Mouse (Mus musculus) 416B (cell line): ENCODE results near the gene Gcgr.
"Not testable (repeated sequence)": the region's sequence is repeated elsewhere in the genome, so short reads cannot be mapped to it uniquely, and the experiment has no call there.

Source experiments
- DNase-seq: peaks from one replicate; pipeline ENCODE4 v3.0.0; 2011; ENCODE audit warnings: low read depth

Gene Gcgr

GRCm38 (mm10) chr11:120506899-120507298 lies 23.6 kb upstream of the Gcgr start:
- peak; percentile 69 for DNase-seq

GRCm38 (mm10) chr11:120507611-120508289 lies 22.7 kb upstream of the Gcgr start:
- DNase-seq: no peak

DNA sequence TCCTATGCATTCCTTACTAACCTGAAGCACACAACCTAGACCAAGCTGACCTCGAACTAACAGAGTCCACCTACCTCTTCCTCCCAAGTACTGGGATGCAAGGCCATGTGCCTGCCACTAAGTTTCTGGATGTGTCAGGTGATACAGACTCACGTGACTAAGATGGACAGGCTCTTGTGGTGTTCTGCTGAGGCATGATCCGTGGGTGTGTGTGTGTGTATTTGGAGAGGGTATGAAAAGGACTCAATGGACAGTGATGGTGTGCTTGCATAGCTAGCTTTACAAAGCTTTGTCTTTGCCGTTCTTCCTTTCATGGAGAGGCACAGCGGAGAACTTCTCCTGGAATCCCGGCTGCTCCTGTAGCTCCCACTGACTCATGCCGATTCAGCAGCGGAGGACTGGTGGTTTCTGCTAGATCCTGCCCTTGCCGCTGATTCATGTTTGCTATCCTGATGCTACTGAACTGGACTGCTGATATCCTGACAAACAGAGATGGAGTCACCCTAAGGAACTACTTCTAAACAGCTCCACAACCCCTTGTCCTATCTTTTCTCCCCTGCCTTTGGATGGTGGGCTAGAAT lies 22.1 kb upstream of the Gcgr start:
- DNase-seq: peak; percentile 42

DNA sequence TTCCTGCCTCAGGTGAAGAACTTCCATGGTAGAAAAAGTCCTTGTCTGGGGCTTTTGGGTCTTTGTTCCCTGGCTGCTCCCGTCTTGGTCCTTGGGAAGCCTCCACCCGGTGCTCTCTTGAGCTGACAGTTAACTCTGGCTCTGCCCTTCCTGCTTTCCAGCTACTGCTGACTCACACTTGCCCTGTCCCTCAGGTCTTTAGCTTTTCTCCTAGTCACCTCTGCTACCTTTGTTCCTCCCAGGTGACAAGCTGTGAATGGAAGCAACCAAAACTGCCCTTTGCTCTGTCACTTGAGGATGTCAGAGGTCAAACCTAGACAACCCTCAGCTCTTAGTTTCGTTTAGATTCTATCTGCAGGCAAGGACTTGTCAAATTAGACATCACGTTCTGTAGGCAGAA lies 20.6 kb upstream of the Gcgr start:
- DNase-seq: no peak

DNA sequence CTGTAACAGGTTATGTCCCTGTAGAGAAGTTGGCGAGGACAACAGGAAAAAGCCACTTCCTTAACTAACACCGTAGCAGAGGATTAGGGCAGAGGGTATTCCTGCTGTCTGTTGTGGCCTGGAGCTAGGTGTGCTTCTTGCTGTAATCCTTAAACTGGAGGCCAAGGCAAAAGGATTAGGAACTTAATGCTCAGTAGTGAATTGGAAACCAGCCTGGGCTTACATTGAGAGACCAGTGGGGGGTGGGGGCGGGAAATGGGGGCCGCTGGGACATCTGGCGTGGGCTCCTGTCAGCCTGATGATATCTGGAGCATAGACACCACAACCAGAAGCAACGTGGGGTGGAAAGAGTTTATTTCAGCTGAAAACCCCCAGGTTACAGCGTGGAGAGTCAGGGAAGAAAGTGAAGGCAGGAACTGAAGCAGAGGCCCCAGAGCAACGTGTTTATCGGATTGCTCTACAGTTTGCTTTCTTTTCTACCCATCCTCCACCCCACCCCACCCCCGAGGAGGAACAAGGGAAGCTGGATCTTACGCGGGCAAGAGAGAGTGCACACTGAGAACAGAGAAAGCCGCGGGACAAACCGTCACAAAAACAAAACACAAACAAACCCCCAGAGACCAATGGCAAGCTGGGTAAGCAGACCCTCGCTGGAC lies 20.0 kb upstream of the Gcgr start:
- peak; percentile 78 for DNase-seq

DNA sequence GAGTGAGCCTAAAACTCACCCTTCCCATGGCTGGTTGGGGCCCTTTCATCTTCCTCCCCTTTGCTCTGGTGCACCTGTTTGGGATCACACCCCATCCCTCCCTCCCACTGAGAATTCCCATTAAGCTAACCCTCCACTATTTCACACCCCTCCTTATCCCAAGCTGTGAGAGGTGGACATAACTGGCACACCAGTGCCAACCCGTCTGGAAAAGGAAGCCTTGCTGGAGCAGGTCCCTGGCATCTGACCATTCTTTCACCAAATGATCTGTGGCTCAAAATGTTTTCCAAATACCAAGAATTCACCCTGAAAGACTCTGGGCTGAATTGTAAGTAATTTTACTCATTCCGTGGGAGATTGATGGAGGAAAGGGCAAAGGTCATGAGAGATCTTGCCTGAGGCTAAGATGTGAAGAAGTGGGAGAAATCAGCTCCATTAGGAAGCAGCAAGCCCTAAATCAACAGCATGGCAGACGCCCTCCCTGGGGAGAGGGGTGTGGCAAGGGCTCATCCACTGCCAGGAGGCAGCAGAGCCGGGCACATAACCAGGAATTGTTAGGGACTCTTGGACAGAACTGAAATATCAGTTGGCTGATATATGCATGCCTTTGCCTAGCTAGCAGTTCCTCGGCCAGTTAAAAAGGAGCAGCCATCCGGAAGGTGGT lies 17.6 kb upstream of the Gcgr start:
- no peak for DNase-seq

GRCm38 (mm10) chr11:120514262-120514661 lies 16.2 kb upstream of the Gcgr start:
- not testable (repeated sequence) for DNase-seq

DNA sequence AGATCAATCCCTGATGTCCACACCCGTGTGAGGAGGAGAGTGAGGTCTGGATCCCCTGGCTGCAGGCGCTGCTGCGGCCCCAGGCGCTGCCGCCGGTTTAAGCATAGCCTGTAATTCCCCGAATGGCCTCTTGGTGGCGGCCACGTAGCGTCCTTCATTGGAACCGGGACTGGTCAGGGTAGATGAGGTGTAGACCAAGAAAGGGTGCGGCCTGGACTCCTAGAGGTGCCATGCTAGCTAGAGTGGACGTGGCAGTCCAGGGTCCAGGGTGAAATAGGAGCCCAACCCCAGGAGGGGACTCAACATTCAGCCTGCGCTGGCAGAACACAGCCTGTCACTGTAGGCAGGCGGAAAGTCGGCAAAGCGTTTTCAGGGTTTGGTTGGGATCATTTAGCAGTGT lies 14.9 kb upstream of the Gcgr start:
- peak; percentile 84 for DNase-seq

DNA sequence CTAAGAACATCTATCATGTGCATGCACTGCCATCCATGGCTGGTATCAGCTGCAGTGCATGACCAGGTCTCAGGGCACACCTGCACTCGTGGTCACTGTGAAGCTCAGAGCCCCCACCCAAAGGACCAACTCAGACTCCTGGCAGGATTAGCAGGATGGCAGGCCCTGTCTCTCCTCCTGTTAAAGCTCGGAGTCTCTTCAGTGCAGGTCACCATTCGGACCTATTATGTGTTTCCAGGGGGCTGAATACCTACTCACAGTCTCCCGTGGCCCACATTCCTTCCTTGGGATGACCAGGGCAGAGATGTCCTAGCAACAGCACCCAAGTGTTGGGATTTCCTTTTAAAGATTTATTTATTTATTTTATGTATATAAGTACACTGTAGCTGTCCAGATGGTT lies 13.4 kb upstream of the Gcgr start:
- DNase-seq: no peak

DNA sequence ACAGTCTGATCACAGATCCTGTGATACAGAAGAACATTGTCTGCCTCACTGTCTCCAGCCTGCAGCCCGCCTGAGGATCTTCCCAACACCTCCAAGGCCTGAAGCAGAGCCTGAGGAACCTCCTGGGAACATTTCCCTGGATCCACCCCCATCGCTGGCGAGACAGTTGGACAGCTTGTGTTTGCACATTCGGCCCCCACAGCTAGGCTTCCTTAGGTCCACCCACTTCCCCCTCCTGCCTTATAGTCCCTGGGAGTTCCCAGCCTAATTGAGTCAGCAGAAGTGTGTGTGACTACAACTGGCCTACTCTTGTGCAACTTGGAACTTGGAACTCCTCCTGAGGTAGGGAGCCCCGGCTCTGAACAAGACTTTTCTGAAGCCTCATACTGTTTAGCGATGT lies 12.5 kb upstream of the Gcgr start:
- DNase-seq: peak; percentile 88

DNA sequence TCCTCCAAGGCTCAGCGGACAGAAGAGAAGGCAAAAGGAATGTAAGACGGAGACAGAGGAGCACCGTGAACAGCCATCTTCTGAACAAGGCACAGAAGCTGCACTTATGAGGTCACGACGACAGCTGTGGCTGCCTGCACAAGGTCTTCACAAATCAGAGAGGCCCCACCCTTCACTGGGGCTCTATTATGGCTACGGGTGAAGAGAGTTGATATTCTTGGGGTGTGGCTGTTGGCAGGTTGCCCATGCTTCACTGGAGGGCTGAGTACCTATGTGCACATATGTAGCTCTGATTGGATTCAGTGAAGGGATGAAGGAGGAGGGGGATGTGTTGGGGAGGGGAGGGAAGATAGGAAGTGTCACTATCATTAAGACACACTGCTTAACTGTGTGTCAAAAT lies 11.9 kb upstream of the Gcgr start:
- peak; percentile 42 for DNase-seq

- peak; percentile 90 for DNase-seq
These were observed 10.8 kb upstream of the Gcgr start for GRCm38 (mm10) chr11:120519738-120520137.

DNA sequence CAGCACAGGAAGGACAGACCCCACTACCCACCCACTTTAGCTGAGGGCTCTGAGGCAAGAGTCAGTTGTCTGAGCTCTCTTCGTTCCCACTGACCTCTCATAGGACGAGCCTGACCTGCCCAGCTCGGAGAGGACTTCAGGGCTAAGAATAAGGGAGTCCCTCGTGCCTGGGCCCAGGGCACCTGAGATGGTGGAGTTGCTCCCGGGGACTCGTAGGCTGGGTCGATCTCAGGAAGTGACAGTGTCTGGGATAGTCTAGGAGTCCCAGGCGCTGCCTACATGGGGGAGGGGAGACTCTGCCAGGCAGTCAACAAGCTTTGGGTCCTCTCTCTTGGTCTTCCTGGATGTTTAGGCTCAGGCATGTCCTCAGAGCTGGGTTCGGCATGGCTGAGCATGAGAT lies 10.0 kb upstream of the Gcgr start:
- DNase-seq: no peak

- DNase-seq: no peak
These were observed 9.4 kb upstream of the Gcgr start for GRCm38 (mm10) chr11:120520967-120521540.

- DNase-seq: no peak
These were observed 7.9 kb upstream of the Gcgr start for GRCm38 (mm10) chr11:120522581-120522980.

DNA sequence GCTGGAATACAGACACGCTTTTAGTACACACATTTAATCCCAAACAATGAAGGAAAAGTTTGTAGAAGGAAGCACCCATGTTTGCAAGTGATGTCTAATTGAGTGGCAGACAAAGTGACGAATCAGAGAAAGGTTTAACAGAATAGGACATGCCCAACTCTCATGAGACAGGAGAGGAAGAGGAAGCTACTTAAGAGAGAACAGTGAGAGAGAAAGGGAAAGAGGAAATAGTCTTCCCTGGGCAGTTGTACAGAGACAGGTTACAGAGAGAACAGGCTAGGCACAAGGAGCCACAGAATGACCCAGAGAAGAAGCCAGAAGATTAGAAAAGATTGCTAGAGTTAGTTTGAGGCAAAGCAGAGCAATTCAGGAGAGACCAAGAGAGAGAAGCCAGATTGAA lies 4.5 kb upstream of the Gcgr start:
- peak; percentile 68 for DNase-seq

DNA sequence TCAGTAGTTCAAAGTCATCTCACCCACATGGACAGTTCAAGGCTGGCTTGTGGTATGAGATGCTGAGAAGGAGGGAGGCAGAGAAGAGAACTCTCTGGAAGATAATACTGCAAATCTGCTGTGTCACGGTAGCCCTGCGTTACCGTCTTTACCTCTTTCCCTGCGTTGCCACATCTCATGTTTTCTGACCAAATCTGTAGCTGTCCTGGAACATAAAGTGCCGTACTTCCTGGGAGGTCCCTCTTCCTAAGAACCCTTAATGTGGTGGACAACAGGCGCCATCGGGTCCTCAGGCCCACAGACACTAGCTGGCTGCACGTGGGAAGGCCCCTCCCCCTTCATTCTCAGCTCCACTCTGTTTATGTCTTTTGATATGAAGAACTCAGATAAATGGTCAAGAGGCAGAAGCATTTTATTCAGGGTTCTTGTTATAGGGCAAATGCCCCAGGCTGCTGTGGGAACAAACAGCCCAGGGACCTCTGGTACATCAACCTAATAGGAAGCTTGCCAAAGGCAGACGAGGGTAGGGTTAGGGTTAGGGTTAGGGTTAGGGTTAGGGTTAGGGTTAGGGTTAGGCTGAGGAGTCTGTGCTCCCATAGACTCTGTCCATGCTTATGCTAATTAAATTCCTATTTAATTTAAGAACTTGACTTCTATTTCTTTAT lies 2.7 kb upstream of the Gcgr start:
- DNase-seq: peak; percentile 31

DNA sequence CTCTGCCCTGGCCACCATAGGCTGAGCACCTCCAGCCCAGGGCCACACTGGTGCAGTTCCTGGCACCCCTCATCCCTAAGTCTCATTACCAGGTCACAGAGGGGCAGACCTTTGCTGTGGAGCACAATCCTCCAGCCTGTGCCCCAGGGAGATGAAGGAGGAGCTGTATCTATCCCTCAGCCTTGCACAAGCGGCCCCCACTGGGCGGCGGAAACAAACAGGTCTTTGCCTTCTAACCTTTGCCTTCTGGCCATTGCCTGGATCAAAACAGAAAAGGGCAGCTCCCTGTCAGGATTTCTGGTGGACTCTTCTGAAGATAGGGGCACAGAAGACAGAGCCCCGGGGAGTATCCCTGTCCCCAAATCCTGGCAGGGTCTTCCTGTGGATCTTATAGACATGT lies 1.6 kb upstream of the Gcgr start:
- DNase-seq: no peak

GRCm38 (mm10) chr11:120531646-120532045 lies 1.1 kb downstream of the Gcgr start:
- DNase-seq: no peak

GRCm38 (mm10) chr11:120534093-120534492 lies 3.6 kb downstream of the Gcgr start:
- no peak for DNase-seq

DNA sequence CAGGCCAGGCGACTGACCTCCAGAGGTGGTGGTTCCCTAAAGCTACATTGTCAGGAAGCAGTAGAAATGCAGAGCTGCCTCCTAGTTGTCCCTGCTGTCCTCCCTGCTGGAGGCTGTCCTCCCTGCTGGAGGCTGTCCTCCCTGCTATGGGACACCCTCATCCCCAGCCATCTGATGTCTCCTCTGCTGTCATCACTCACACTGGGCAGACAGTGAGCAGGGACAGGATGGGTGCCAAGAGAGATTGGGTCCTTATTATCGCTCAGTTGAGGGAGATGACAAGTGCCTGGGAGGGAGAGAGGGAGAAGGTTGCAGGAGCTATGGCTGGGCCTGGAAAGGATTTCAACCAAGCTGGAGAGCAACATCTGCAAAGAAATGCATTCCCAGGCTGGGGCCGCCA lies 4.6 kb downstream of the Gcgr start:
- DNase-seq: no peak

DNA sequence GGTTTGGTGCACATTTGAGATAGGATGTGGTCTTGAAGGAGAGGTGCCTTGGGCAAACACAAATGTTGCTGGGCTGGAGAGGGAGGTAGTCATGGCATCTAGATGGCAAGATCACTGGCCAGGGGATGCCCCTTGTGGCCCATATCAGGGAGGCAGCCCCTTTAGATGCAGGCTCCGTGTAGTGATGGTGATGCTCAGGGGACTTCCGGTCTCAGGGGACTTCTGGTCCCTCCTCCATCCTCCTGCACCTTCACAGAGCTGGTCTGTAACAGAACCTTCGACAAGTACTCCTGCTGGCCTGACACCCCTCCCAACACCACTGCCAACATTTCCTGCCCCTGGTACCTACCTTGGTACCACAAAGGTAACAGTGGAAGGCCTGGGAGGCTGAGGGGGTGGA lies 5.3 kb downstream of the Gcgr start:
- DNase-seq: no peak
